Comparison of ENCODE assay signal across 9 mouse cellular contexts in genomic region chr17:36083266-36083869, GRCm38 (mm10). TPM values are rescaled to one million over a fixed set of nuclear protein-coding genes. Genes with fewer than 3 reads are reported as not detected.
DNase-seq lines count a peak whose midpoint lies in the region; ATAC-seq and TF ChIP-seq lines count a peak whose summit lies in the region.
"Had no signal": no experiment of that assay in that cellular context is flagged by ENCODE, and none has a peak within 500 bp of the region (broad histone marks: within the 10 kb centered on the region; RNA-seq: fewer than 3 reads in every experiment).

No protein-coding gene starts in this region.

- peaks cover 14% of the 10 kb centered on the region for H3K4me1 ChIP-seq in thymus, adult 2 months (replicated peaks; ENCODE audit: control insufficient read depth, insufficient read depth, low read length)
- H3K4me1 ChIP-seq in heart, embryonic 14.5 days (ENCODE audit: control insufficient read depth in 2 of 2, insufficient read depth in 2 of 2, low read length in 2 of 2) = peaks cover 0 to 3% of the 10 kb centered on the region in 2 experiments; a peak in 2 of 4 replicates
- peaks cover 7% of the 10 kb centered on the region for H3K4me1 ChIP-seq in stomach, embryonic 15.5 days

- no peaks in the 10 kb centered on the region for H3K79me2 ChIP-seq in macrophage (ENCODE audit: inconsistent target)

- H3K36me3 ChIP-seq in thymus, adult 2 months (ENCODE audit: control insufficient read depth, insufficient read depth, low read length) = no peaks in the 10 kb centered on the region
- no peaks in the 10 kb centered on the region for H3K36me3 ChIP-seq in heart, embryonic 14.5 days (ENCODE audit: control insufficient read depth, insufficient read depth, low read length)
- no peaks in the 10 kb centered on the region for H3K36me3 ChIP-seq in macrophage (ENCODE audit: inconsistent target)
- no peaks in the 10 kb centered on the region for H3K36me3 ChIP-seq in stomach, embryonic 15.5 days

- H3K4me3 ChIP-seq in thymus, adult 2 months (ENCODE audit: control insufficient read depth, insufficient read depth, low read length) = peak overlapping the region; percentile 57
- peak overlapping the region; percentile 51 for H3K4me3 ChIP-seq in heart, embryonic 14.5 days (ENCODE audit: control insufficient read depth in 1 of 2, insufficient read depth in 1 of 2, low read depth in 1 of 2, low read length in 2 of 2)
- H3K4me3 ChIP-seq in macrophage (ENCODE audit: inconsistent target) = peak overlapping the region; percentile 49
- peak overlapping the region; percentile 52 for H3K4me3 ChIP-seq in stomach, embryonic 15.5 days (replicated peaks)

- H3K9me3 ChIP-seq in heart, embryonic 14.5 days (ENCODE audit: control insufficient read depth, low read length) = no peaks in the 10 kb centered on the region
- no peaks in the 10 kb centered on the region for H3K9me3 ChIP-seq in stomach, embryonic 15.5 days

- under 1% methylated on average over 46 of the region's 46 CpGs for WGBS in thymus, adult 2 months
- WGBS in heart, embryonic 14.5 days = 1% methylated on average over 44 of the region's 46 CpGs
- WGBS in macrophage (ENCODE audit: missing documents) = 1% methylated on average over 46 of the region's 46 CpGs
- WGBS in stomach, embryonic 15.5 days = under 1% methylated on average over 46 of the region's 46 CpGs

- peak; percentile 72; the same call in 1 of the 2 replicates for ATAC-seq in common myeloid progenitor, adult 5-6 weeks (replicated peaks; ENCODE audit: low read depth, poor library complexity, severe bottlenecking)
- peak; percentile 37 for ATAC-seq in heart, embryonic 14.5 days (ENCODE audit: insufficient number of reproducible peaks, insufficient read depth, low FRiP score, low read depth)
- ATAC-seq in stomach, embryonic 15.5 days (ENCODE audit: insufficient read depth, low FRiP score, low read depth) = no peak

- no peak for TF ChIP-seq POLR2A in thymus, adult 2 months (IDR thresholded peaks at IDR 0.05; ENCODE audit: control insufficient read depth, extremely low read depth, insufficient read depth, low read length, poor library complexity)

- TF ChIP-seq CTCF in thymus, adult 2 months (IDR thresholded peaks at IDR 0.05; ENCODE audit: borderline replicate concordance, control insufficient read depth, extremely low read depth, insufficient read depth, low read length, poor library complexity) = no peak

- DNase-seq in thymus, adult 2 months = peak; percentile 28
- DNase-seq in thymus, postnatal 25 days = no peak
- peak; percentile 55 for DNase-seq in kidney, postnatal 10 days
- DNase-seq in frontal cortex, postnatal 25 days (ENCODE audit: low spot score in 2 of 2) = no peak

- peak overlapping the region; percentile 57 for H3K9ac ChIP-seq in heart, embryonic 14.5 days (ENCODE audit: low read length)
- no peak overlapping the region for H3K9ac ChIP-seq in stomach, embryonic 15.5 days

- H3K27me3 ChIP-seq in thymus, adult 2 months (ENCODE audit: control insufficient read depth, insufficient read depth, low read length) = no peaks in the 10 kb centered on the region; the same call in 1 of the 2 replicates
- H3K27me3 ChIP-seq in heart, embryonic 14.5 days (ENCODE audit: control insufficient read depth, insufficient read depth, low read length) = peaks cover 30% of the 10 kb centered on the region
- H3K27me3 ChIP-seq in stomach, embryonic 15.5 days (replicated peaks) = peaks cover 21% of the 10 kb centered on the region

- H3K4me2 ChIP-seq in heart, embryonic 14.5 days (ENCODE audit: low read length) = peak overlapping the region; percentile 93
- peak overlapping the region; percentile 99 for H3K4me2 ChIP-seq in stomach, embryonic 15.5 days

- H3K27ac ChIP-seq in thymus, adult 2 months (ENCODE audit: control insufficient read depth, insufficient read depth, low read length) = no peak overlapping the region
- H3K27ac ChIP-seq in heart, embryonic 14.5 days (replicated peaks in 1 of 2; ENCODE audit: control insufficient read depth in 1 of 2, insufficient read depth in 1 of 2, low read depth in 2 of 2, low read length in 2 of 2) = no peak overlapping the region
- no peak overlapping the region for H3K27ac ChIP-seq in macrophage
- H3K27ac ChIP-seq in stomach, embryonic 15.5 days = no peak overlapping the region

RNA-seq across cellular contexts. Expression of gene Gm11127, which starts 25.2 kb away (rescaled TPM):
- 0.39 and 0.61 TPM in 2 replicates for polyA plus RNA-seq in thymus, adult 2 months (2012; rRNA removed)
- total RNA-seq in common myeloid progenitor, adult 5-6 weeks (2017) = 0.05 TPM in 1 of 2 replicates, not detected in the other
- polyA plus RNA-seq in heart, embryonic 14.5 days (2014; fragmentation: Nextera tagmentation; extraction: Ambion mirVana) = not detected in 2 replicates
- under 1 TPM in 1 of 26 experiments, not detected in 25; 0.63 TPM for total RNA-seq in macrophage (2018; cell fraction: chromatin; rRNA removed)
- under 1 TPM in 25 of 26 experiments, not detected in 1; 0.14 to 0.82 (median 0.40) TPM for total RNA-seq in macrophage (2018; cell fraction: cytosol; rRNA removed)
- total RNA-seq in macrophage (2018; cell fraction: nucleus; rRNA removed) = 1 to 10 TPM in 2 of 26 experiments, under 1 TPM in 10, not detected in 14; 0.44 to 1.4 (median 0.74) TPM
- polyA plus RNA-seq in macrophage (2018) = 0.16 to 0.64 TPM (median 0.34 TPM) in 3 replicates
- polyA plus RNA-seq in stomach, embryonic 15.5 days (2015; fragmentation: Nextera tagmentation; extraction: Ambion mirVana) = 0.28 and 0.50 TPM in 2 replicates

RNA-seq across cellular contexts. Expression of gene Gm19684, which starts 38.1 kb away (rescaled TPM):
- 1.4 and 1.7 TPM in 2 replicates for polyA plus RNA-seq in thymus, adult 2 months (2012; rRNA removed)
- total RNA-seq in common myeloid progenitor, adult 5-6 weeks (2017) = 0.96 TPM in 1 of 2 replicates, not detected in the other
- polyA plus RNA-seq in heart, embryonic 14.5 days (2014; fragmentation: Nextera tagmentation; extraction: Ambion mirVana) = not detected in 2 replicates
- 100 to 1,000 TPM in 1 of 26 experiments, 10 to 100 TPM in 21, 1 to 10 TPM in 4; 8.5 to 105 (median 39.0) TPM for total RNA-seq in macrophage (2018; cell fraction: chromatin; rRNA removed)
- total RNA-seq in macrophage (2018; cell fraction: cytosol; rRNA removed) = 1 to 10 TPM in 11 of 26 experiments, under 1 TPM in 15; 0.23 to 4.8 (median 0.86) TPM
- 10 to 100 TPM in 22 of 26 experiments, 1 to 10 TPM in 4; 8.2 to 67.4 (median 19.8) TPM for total RNA-seq in macrophage (2018; cell fraction: nucleus; rRNA removed)
- polyA plus RNA-seq in macrophage (2018) = 0.22 to 0.67 TPM in 2 of 3 replicates, not detected in the other
- not detected in 2 replicates for polyA plus RNA-seq in stomach, embryonic 15.5 days (2015; fragmentation: Nextera tagmentation; extraction: Ambion mirVana)
- total RNA-seq: layer of hippocampus, postnatal 10 days had no signal

RNA-seq across cellular contexts. Expression of gene Gm6034, which starts 40.6 kb away (rescaled TPM):
- polyA plus RNA-seq in thymus, adult 2 months (2012; rRNA removed) = 0.22 TPM in 1 of 2 replicates, not detected in the other
- total RNA-seq in common myeloid progenitor, adult 5-6 weeks (2017) = not detected in 2 replicates
- not detected in 2 replicates for polyA plus RNA-seq in heart, embryonic 14.5 days (2014; fragmentation: Nextera tagmentation; extraction: Ambion mirVana)
- total RNA-seq in macrophage (2018; cell fraction: chromatin; rRNA removed) = 1 to 10 TPM in 14 of 26 experiments, under 1 TPM in 5, not detected in 7; 0.55 to 7.0 (median 2.0) TPM
- under 1 TPM in 10 of 26 experiments, not detected in 16; 0.08 to 0.33 (median 0.10) TPM for total RNA-seq in macrophage (2018; cell fraction: cytosol; rRNA removed)
- 1 to 10 TPM in 16 of 26 experiments, under 1 TPM in 6, not detected in 4; 0.40 to 4.7 (median 2.0) TPM for total RNA-seq in macrophage (2018; cell fraction: nucleus; rRNA removed)
- polyA plus RNA-seq in macrophage (2018) = not detected in 3 replicates
- polyA plus RNA-seq in stomach, embryonic 15.5 days (2015; fragmentation: Nextera tagmentation; extraction: Ambion mirVana) = 0.09 and 0.13 TPM in 2 replicates
- total RNA-seq: layer of hippocampus, postnatal 10 days had no signal

RNA-seq across cellular contexts. Expression of gene H2-T22, which starts 40.8 kb away (rescaled TPM):
- 105 and 119 TPM in 2 replicates for polyA plus RNA-seq in thymus, adult 2 months (2012; rRNA removed)
- 42.8 and 48.6 TPM in 2 replicates for total RNA-seq in common myeloid progenitor, adult 5-6 weeks (2017)
- polyA plus RNA-seq in heart, embryonic 14.5 days (2014; fragmentation: Nextera tagmentation; extraction: Ambion mirVana) = 7.4 and 8.7 TPM in 2 replicates
- total RNA-seq in macrophage (2018; cell fraction: chromatin; rRNA removed) = 100 to 1,000 TPM in 12 of 26 experiments, 10 to 100 TPM in 14; 10.8 to 389 (median 88.2) TPM
- total RNA-seq in macrophage (2018; cell fraction: cytosol; rRNA removed) = 1,000 to 10,000 TPM in 3 of 26 experiments, 100 to 1,000 TPM in 22, 10 to 100 TPM in 1; 90.6 to 1,092 (median 380) TPM
- 100 to 1,000 TPM in 15 of 26 experiments, 10 to 100 TPM in 11; 33.8 to 808 (median 308) TPM for total RNA-seq in macrophage (2018; cell fraction: nucleus; rRNA removed)
- polyA plus RNA-seq in macrophage (2018) = 56.5 to 198 TPM (median 94.0 TPM) in 3 replicates
- 17.3 and 18.8 TPM in 2 replicates for polyA plus RNA-seq in stomach, embryonic 15.5 days (2015; fragmentation: Nextera tagmentation; extraction: Ambion mirVana)

RNA-seq across cellular contexts. Expression of gene Gm7030, which starts 45.9 kb away (rescaled TPM):
- 1.7 and 2.4 TPM in 2 replicates for polyA plus RNA-seq in thymus, adult 2 months (2012; rRNA removed)
- total RNA-seq in common myeloid progenitor, adult 5-6 weeks (2017) = not detected in 2 replicates
- polyA plus RNA-seq in heart, embryonic 14.5 days (2014; fragmentation: Nextera tagmentation; extraction: Ambion mirVana) = not detected in 2 replicates
- not detected for total RNA-seq in macrophage (2018; cell fraction: chromatin; rRNA removed)
- not detected for total RNA-seq in macrophage (2018; cell fraction: cytosol; rRNA removed)
- total RNA-seq in macrophage (2018; cell fraction: nucleus; rRNA removed) = not detected
- not detected in 3 replicates for polyA plus RNA-seq in macrophage (2018)
- polyA plus RNA-seq in stomach, embryonic 15.5 days (2015; fragmentation: Nextera tagmentation; extraction: Ambion mirVana) = 0.30 TPM in 1 of 2 replicates, not detected in the other
- total RNA-seq: layer of hippocampus, postnatal 10 days had no signal

Comparison
In these comparisons a context has a peak if more than half of its experiments do, and no peak if none do; other contexts are left out.
1. DNase-seq: peak in thymus, adult 2 months (single experiment) and kidney, postnatal 10 days (single experiment); none in thymus, postnatal 25 days (single experiment) and frontal cortex, postnatal 25 days (0 of 2).
2. Peak in every context shown above with its lines, with median percentiles within 50 percentile points of each other: H3K4me3 ChIP-seq.